Mouse (Mus musculus) neural tube, embryonic 13.5 days (tissue): ENCODE measurements around the gene Ankrd13b. TPM values are rescaled to one million over a fixed set of nuclear protein-coding genes. Genes with fewer than 3 reads are reported as not detected.

ENCODE experiments used
- ATAC-seq: fragments of 200-750 bp; cut with Nextera tagmentation; 2 replicates; pipeline ENCODE4 v1.8.0; 2017; ENCODE audit warnings: low read depth, mild to moderate bottlenecking, moderate TSS enrichment, moderate library complexity
- H3K27ac ChIP-seq: fragments of 300-500 bp; sonication (generic); replicated peaks from 2 replicates; pipeline ENCODE4 v1.5.1; 2015; ENCODE audit warnings: moderate library complexity, mild to moderate bottlenecking, inconsistent platforms
- H3K27me3 ChIP-seq: fragments of 300-500 bp; sonication (generic); 2 replicates; pipeline ENCODE4 v1.6.1; 2015; ENCODE audit warnings: mild to moderate bottlenecking, inconsistent platforms
- H3K36me3 ChIP-seq: fragments of 300-500 bp; sonication (generic); 2 replicates; pipeline ENCODE4 v1.6.1; 2015; ENCODE audit warnings: mild to moderate bottlenecking, inconsistent platforms
- H3K4me1 ChIP-seq: fragments of 300-500 bp; sonication (generic); replicated peaks from 2 replicates; pipeline ENCODE4 v1.6.1; 2015; ENCODE audit warnings: inconsistent platforms
- H3K4me2 ChIP-seq: fragments of 300-500 bp; sonication (generic); 2 replicates; pipeline ENCODE4 v1.6.1; 2015; ENCODE audit warnings: inconsistent platforms, mild to moderate bottlenecking, moderate library complexity
- H3K4me3 ChIP-seq: fragments of 300-500 bp; sonication (generic); 2 replicates; pipeline ENCODE4 v1.5.1; 2015; ENCODE audit warnings: mild to moderate bottlenecking, inconsistent platforms
- H3K9ac ChIP-seq: fragments of 300-500 bp; sonication (generic); 2 replicates; pipeline ENCODE4 v1.6.1; 2015; ENCODE audit warnings: moderate library complexity, mild to moderate bottlenecking, inconsistent platforms
- H3K9me3 ChIP-seq: fragments of 300-500 bp; sonication (generic); 2 replicates; pipeline ENCODE4 v1.6.1; 2016; ENCODE audit warnings: inconsistent platforms
- WGBS: fragments of 180-500 bp; shearing (Covaris S2); methylation state at CpG from one replicate; pipeline ENCODE4 v1.1.7; 2015; 5-methylcytosine and 5-hydroxymethylcytosine counted together
- polyA plus RNA-seq: library from polyadenylated mRNA; unstranded; fragments of >200 nt; fragmentation: Nextera tagmentation; extraction: Ambion mirVana; gene quantifications from 2 replicates; pipeline ENCODE4 v1.2.1, GENCODE M21; 2015

Ankrd13b gene
- polyA plus RNA-seq, 1 experiment from 2014 or later, result 37.9 TPM

- no peak for ATAC-seq
- no peaks in the 10 kb centered on the region for H3K36me3 ChIP-seq
- peak overlapping the region; percentile 84 for H3K4me2 ChIP-seq
- H3K4me3 ChIP-seq, result peak overlapping the region; percentile 9; the same call in 1 of the 2 replicates
- no peaks in the 10 kb centered on the region for H3K9me3 ChIP-seq
- 30% methylated on average over 6 of the region's 6 CpGs for WGBS
- H3K9ac ChIP-seq, result peak overlapping the region; percentile 52; the same call in 1 of the 2 replicates
- peak overlapping the region; percentile 95 for H3K27ac ChIP-seq
- H3K27me3 ChIP-seq, result no peaks in the 10 kb centered on the region
- peaks cover 80% of the 10 kb centered on the region for H3K4me1 ChIP-seq
Measured at GRCm38 (mm10) chr11:77485229-77485628, 4.2 kb downstream of the Ankrd13b start.

GRCm38 (mm10) chr11:77483510-77484255 lies 5.8 kb downstream of the Ankrd13b start:
- H3K4me1 ChIP-seq, result peaks cover 74% of the 10 kb centered on the region
- H3K27ac ChIP-seq, result no peak overlapping the region
- 67% methylated on average over 11 of the region's 11 CpGs for WGBS
- no peak for ATAC-seq
- no peaks in the 10 kb centered on the region for H3K9me3 ChIP-seq
- H3K4me2 ChIP-seq, result no peak overlapping the region
- peak overlapping the region; percentile 5; the same call in 1 of the 2 replicates for H3K9ac ChIP-seq
- H3K27me3 ChIP-seq, result no peaks in the 10 kb centered on the region
- H3K4me3 ChIP-seq, result no peak overlapping the region
- no peaks in the 10 kb centered on the region for H3K36me3 ChIP-seq

GRCm38 (mm10) chr11:77483043-77483442 lies 6.4 kb downstream of the Ankrd13b start:
- no peaks in the 10 kb centered on the region for H3K9me3 ChIP-seq
- 51% methylated on average over 3 of the region's 3 CpGs for WGBS
- ATAC-seq, result no peak
- no peak overlapping the region for H3K4me3 ChIP-seq
- H3K36me3 ChIP-seq, result no peaks in the 10 kb centered on the region
- H3K4me1 ChIP-seq, result peaks cover 68% of the 10 kb centered on the region
- H3K27me3 ChIP-seq, result no peaks in the 10 kb centered on the region
- H3K4me2 ChIP-seq, result no peak overlapping the region
- no peak overlapping the region for H3K9ac ChIP-seq
- H3K27ac ChIP-seq, result no peak overlapping the region

DNA sequence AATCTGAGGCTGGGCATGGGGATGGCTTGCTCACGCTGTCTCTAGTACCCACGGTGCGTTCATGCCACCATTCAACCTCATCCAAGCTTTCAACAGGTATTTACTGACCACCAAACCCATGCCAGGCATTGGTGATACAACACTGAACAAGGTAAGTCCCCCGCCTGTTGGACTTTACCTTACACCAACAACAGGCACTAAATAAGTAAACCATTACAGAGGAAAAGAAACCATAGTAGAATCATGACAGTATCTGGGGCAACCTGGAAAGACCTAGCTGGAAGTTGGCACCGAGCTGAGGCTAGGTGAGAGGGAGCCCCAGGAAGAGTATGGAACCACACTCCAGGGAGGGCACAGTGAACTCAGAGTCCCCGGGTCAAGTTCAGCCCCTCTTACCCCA lies 12.6 kb downstream of the Ankrd13b start:
- peaks cover 48% of the 10 kb centered on the region for H3K36me3 ChIP-seq
- H3K9ac ChIP-seq, result no peak overlapping the region
- no peak overlapping the region for H3K4me3 ChIP-seq
- WGBS, result 92% methylated on average over 6 of the region's 6 CpGs
- no peaks in the 10 kb centered on the region for H3K27me3 ChIP-seq
- H3K9me3 ChIP-seq, result no peaks in the 10 kb centered on the region
- H3K4me2 ChIP-seq, result no peak overlapping the region
- H3K4me1 ChIP-seq, result peaks cover 6% of the 10 kb centered on the region
- no peak overlapping the region for H3K27ac ChIP-seq
- no peak for ATAC-seq

DNA sequence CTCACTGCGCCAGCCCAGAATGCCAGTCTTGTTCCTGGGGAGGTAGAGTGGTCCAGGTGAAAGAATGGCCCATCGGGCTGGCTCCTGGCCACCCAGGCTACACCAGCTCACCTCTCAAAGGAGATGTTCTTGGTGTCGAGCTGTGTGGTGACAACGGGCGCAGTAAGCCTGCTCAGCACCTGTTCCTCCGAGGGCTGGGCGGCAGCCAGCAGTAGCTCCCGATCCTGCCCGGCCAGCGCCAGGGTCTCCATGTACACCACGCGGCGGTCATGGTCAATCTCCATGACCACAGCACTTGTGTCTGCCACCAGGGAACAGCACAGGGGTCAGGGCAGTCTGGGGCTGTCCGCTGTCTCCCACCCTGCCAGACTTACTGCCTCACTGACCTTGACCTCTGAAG lies 13.3 kb downstream of the Ankrd13b start:
- H3K9ac ChIP-seq, result no peak overlapping the region
- 91% methylated on average over 14 of the region's 14 CpGs for whole genome bisulfite sequencing
- no peaks in the 10 kb centered on the region for H3K9me3 ChIP-seq
- no peak for ATAC-seq
- H3K4me2 ChIP-seq, result no peak overlapping the region
- no peak overlapping the region for H3K27ac ChIP-seq
- peaks cover 55% of the 10 kb centered on the region for H3K36me3 ChIP-seq
- no peak overlapping the region for H3K4me3 ChIP-seq
- H3K4me1 ChIP-seq, result no peaks in the 10 kb centered on the region
- no peaks in the 10 kb centered on the region for H3K27me3 ChIP-seq

DNA sequence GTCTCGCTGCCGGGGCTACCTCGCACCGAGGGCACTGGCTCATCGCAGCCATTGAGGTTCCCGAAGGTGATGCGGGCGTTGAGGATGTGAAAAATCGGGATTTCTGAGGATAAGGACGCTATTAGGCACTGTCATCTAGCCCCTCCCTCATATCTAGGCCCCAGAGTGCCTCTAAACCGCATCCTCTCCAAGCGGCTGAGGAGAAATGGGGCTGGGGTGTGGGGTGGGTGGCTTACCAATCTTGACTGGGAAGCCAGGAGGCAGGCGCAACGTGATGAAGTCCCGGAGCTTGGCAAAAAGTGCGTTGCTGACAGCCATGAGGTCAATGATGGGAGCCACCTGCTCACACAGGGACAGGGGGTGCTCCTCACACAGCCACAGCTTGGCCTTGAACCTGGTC lies 16.7 kb downstream of the Ankrd13b start:
- no peak overlapping the region for H3K27ac ChIP-seq
- H3K9ac ChIP-seq, result no peak overlapping the region
- 0 out of 2 replicates have a peak, but pooled peaks cover 5% of the 10 kb centered on the region for H3K4me1 ChIP-seq
- no peak overlapping the region for H3K4me3 ChIP-seq
- no peak overlapping the region for H3K4me2 ChIP-seq
- H3K27me3 ChIP-seq, result peaks cover 8% of the 10 kb centered on the region
- peaks cover 68% of the 10 kb centered on the region for H3K36me3 ChIP-seq
- no peak for ATAC-seq
- no peaks in the 10 kb centered on the region for H3K9me3 ChIP-seq
- WGBS, result 91% methylated on average over 16 of the region's 16 CpGs

DNA sequence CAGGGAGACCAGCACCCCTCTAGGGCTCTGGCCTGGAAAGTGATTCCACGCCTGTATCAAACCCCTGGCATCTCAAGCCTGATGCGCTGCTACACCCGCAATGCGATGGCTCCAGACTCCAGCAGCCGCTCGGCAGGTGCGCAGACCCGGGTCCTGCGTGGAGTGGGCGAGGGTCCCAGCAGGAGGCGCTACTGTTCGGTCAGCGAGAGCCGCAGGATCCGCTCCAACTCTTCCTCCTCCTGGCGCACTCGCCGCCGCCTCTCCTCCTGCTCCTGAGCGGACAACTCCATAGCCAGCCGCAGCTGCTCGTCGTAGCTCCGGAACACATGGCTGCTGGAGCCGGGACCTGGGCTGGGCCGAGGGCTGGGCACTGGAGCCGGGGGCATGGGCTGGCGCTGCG lies 18.1 kb downstream of the Ankrd13b start:
- no peak overlapping the region for H3K4me2 ChIP-seq
- H3K4me1 ChIP-seq, result 0 out of 2 replicates have a peak, but pooled peaks cover 10% of the 10 kb centered on the region
- H3K4me3 ChIP-seq, result no peak overlapping the region
- ATAC-seq, result no peak
- peaks cover 22% of the 10 kb centered on the region for H3K27me3 ChIP-seq
- no peaks in the 10 kb centered on the region for H3K9me3 ChIP-seq
- H3K9ac ChIP-seq, result no peak overlapping the region
- 64% methylated on average over 29 of the region's 29 CpGs for WGBS
- H3K36me3 ChIP-seq, result peaks cover 58% of the 10 kb centered on the region
- H3K27ac ChIP-seq, result no peak overlapping the region

DNA sequence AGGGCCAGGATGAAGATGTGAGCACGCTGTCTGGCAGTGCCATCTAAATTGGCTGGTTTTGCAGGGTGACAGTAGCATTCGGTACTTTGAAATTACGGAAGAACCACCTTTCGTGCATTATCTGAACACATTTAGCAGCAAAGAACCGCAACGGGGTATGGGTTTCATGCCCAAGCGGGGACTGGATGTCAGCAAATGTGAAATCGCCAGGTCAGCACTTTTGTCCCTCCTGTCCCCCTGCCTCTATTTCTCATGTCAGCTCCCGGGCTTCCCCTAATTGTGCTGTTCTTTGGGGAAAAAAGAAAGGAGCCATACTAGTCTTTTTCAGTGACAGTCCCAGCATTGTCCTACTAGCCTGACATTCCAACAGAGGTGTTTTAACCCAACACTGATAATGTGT lies 21.1 kb downstream of the Ankrd13b start:
- Histone ChIP-seq H3K36me3 (peaks cover 34% of the 10 kb centered on the region), H3K4me2 (no peak overlapping the region), H3K27me3 (peaks cover 52% of the 10 kb centered on the region), H3K27ac (no peak overlapping the region), H3K9ac (no peak overlapping the region), H3K9me3 (no peaks in the 10 kb centered on the region), H3K4me3 (no peak overlapping the region), H3K4me1 (peaks cover 10% of the 10 kb centered on the region; the same call in 1 of the 2 replicates)
- no peak for ATAC-seq
- 79% methylated on average over 9 of the region's 9 CpGs for WGBS

- no peak for ATAC-seq
- WGBS, result 11% methylated on average over 18 of the region's 20 CpGs
- H3K27ac ChIP-seq, result no peak overlapping the region
- peaks cover 28% of the 10 kb centered on the region for H3K36me3 ChIP-seq
- no peak overlapping the region for H3K9ac ChIP-seq
- 0 out of 2 replicates have a peak overlapping the region, but pooled peaks have one; percentile 7 for H3K4me2 ChIP-seq
- H3K4me1 ChIP-seq, result peaks cover 12% of the 10 kb centered on the region
- H3K9me3 ChIP-seq, result no peaks in the 10 kb centered on the region
- no peak overlapping the region for H3K4me3 ChIP-seq
- peaks cover 58% of the 10 kb centered on the region for H3K27me3 ChIP-seq
Measured at GRCm38 (mm10) chr11:77467784-77468183, 21.7 kb downstream of the Ankrd13b start.

- Histone ChIP-seq H3K4me1 (peaks cover 18% of the 10 kb centered on the region), H3K36me3 (peaks cover 22% of the 10 kb centered on the region), H3K9ac (no peak overlapping the region), H3K9me3 (no peaks in the 10 kb centered on the region), H3K4me3 (no peak overlapping the region), H3K4me2 (no peak overlapping the region), H3K27ac (no peak overlapping the region), H3K27me3 (peaks cover 64% of the 10 kb centered on the region)
- ATAC-seq, result no peak
- WGBS, result 2% methylated on average over 25 of the region's 25 CpGs
Measured at GRCm38 (mm10) chr11:77467157-77467556, 22.3 kb downstream of the Ankrd13b start.

DNA sequence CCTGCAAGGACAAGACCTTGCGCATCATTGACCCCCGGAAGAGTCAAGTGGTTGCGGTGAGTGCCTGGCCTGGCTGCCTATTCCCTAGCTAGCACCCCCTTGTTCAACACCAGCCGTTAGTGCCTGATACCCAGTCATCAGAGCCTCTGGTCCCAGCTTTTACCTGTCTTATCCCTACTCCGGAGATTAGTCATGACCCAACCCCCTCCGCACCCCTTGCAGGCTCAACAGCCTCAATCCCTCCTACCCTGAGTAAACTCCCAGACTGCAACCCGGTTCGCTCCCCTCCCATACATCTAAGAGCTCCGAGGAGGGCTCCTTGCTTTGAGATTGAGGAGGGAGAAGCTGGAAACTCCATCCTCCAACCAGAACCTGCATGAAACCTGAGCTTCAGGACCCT lies 22.9 kb downstream of the Ankrd13b start:
- WGBS, result 34% methylated on average over 9 of the region's 9 CpGs

DNA sequence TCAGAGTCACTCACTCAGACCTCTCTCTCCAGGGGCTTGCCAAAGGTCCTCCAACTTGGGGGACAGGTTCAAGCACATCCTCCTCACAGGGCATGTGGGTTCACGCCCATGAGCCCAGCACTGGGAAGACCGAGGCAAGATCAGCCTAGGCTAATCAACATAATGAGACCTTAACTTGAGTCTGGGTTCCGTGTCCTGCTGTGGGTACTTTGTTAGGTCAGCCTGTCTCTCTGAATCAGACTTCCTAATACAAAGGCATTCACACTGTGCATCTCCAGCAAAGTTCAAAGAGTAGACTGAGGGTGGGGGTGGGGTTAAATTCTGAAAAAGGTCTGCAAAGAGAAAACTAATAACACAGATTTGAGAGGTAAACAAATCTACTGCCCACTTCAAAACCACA lies 24.4 kb downstream of the Ankrd13b start:
- ATAC-seq, result no peak
- no peak overlapping the region for H3K4me3 ChIP-seq
- H3K27ac ChIP-seq, result no peak overlapping the region
- 0 out of 2 replicates have a peak, but pooled peaks cover 1% of the 10 kb centered on the region for H3K36me3 ChIP-seq
- H3K27me3 ChIP-seq, result peaks cover 85% of the 10 kb centered on the region
- no peak overlapping the region for H3K9ac ChIP-seq
- peaks cover 23% of the 10 kb centered on the region for H3K4me1 ChIP-seq
- no peak overlapping the region for H3K4me2 ChIP-seq
- WGBS, result 43% methylated on average over 3 of the region's 3 CpGs
- H3K9me3 ChIP-seq, result no peaks in the 10 kb centered on the region

More for the DNA sequence above, 22.9 kb downstream of the Ankrd13b start:
- Histone ChIP-seq H3K9me3 (no peaks in the 10 kb centered on the region), H3K36me3 (peaks cover 16% of the 10 kb centered on the region), H3K4me3 (no peak overlapping the region), H3K27ac (no peak overlapping the region), H3K9ac (no peak overlapping the region), H3K4me2 (no peak overlapping the region), H3K27me3 (peaks cover 71% of the 10 kb centered on the region), H3K4me1 (peaks cover 23% of the 10 kb centered on the region)
- ATAC-seq, result no peak

- H3K4me1 ChIP-seq, result peaks cover 23% of the 10 kb centered on the region
- WGBS, result 44% methylated on average over 4 of the region's 4 CpGs
- no peaks in the 10 kb centered on the region for H3K36me3 ChIP-seq
- ATAC-seq, result no peak
- no peaks in the 10 kb centered on the region for H3K9me3 ChIP-seq
- no peak overlapping the region for H3K9ac ChIP-seq
- H3K4me3 ChIP-seq, result no peak overlapping the region
- H3K4me2 ChIP-seq, result no peak overlapping the region
- no peak overlapping the region for H3K27ac ChIP-seq
- H3K27me3 ChIP-seq, result peaks cover 88% of the 10 kb centered on the region
Measured at GRCm38 (mm10) chr11:77464684-77465083, 24.8 kb downstream of the Ankrd13b start.
